Mouse (Mus musculus) limb, embryonic 14.5 days (tissue): ENCODE measurements around the gene Fbxo3. TPM values are rescaled to one million over a fixed set of nuclear protein-coding genes. Genes with fewer than 3 reads are reported as not detected.
A peak's percentile ranks its signal among the peaks of the same experiment; 100 is the strongest.

Experiments
- ATAC-seq: fragments of 200-750 bp; cut with Nextera tagmentation; 2 replicates; pipeline ENCODE4 v1.8.0; 2017; ENCODE audit warnings: low read depth, moderate number of reproducible peaks, moderate TSS enrichment; ENCODE audit not compliant: low FRiP score
- DNase-seq: peaks from one replicate; pipeline ENCODE4 v3.0.0-alpha.2; 2015; ENCODE audit warnings: low spot score
- H3K27ac ChIP-seq: fragments of 300-500 bp; sonication (generic); replicated peaks from 2 replicates; pipeline ENCODE4 v1.5.1; 2014; ENCODE audit warnings: low read depth, mild to moderate bottlenecking, low read length, moderate library complexity, mixed read lengths
- H3K27me3 ChIP-seq: fragments of 300-500 bp; sonication (generic); 2 replicates; pipeline ENCODE4 v1.6.1; 2014; ENCODE audit warnings: low read length, mixed read lengths; ENCODE audit not compliant: control insufficient read depth, insufficient read depth
- H3K36me3 ChIP-seq: fragments of 300-500 bp; sonication (generic); 2 replicates; pipeline ENCODE4 v1.6.1; 2014; ENCODE audit warnings: mild to moderate bottlenecking, low read length, moderate library complexity, mixed read lengths; ENCODE audit not compliant: control insufficient read depth, insufficient read depth
- H3K4me1 ChIP-seq: fragments of 300-500 bp; sonication (generic); 2 replicates; pipeline ENCODE4 v1.6.1; 2014; ENCODE audit warnings: antibody characterized with exemption, low read length, mixed read lengths; ENCODE audit not compliant: control insufficient read depth, insufficient read depth
- H3K4me2 ChIP-seq: fragments of 300-500 bp; sonication (generic); replicated peaks from 2 replicates; pipeline ENCODE4 v1.6.1; 2014; ENCODE audit warnings: low read depth, mild to moderate bottlenecking, low read length, moderate library complexity; ENCODE audit not compliant: severe bottlenecking
- H3K4me3 ChIP-seq: fragments of 300-500 bp; sonication (generic); replicated peaks from 2 replicates; pipeline ENCODE4 v1.5.1; 2014; ENCODE audit warnings: low read length
- H3K9ac ChIP-seq: fragments of 300-500 bp; sonication (generic); 2 replicates; pipeline ENCODE4 v1.6.1; 2014; ENCODE audit warnings: mild to moderate bottlenecking, low read depth, low read length, moderate library complexity; ENCODE audit not compliant: severe bottlenecking
- H3K9me3 ChIP-seq: fragments of 300-500 bp; sonication (generic); 2 replicates; pipeline ENCODE4 v1.6.1; 2016; ENCODE audit warnings: low read length; ENCODE audit not compliant: control insufficient read depth
- POLR2A ChIP-seq: fragments of 200-500 bp; IDR thresholded peaks from 2 replicates; pipeline ENCODE4 v1.8.0; 2012; ENCODE audit warnings: inconsistent platforms, mild to moderate bottlenecking, moderate library complexity, borderline replicate concordance; ENCODE audit not compliant: insufficient read depth, insufficient read length; ENCODE audit errors: extremely low read depth
- WGBS: fragments of 180-500 bp; shearing (Covaris S2); extraction: QIAGEN DNeasy Blood & Tissue Kit; methylation state at CpG from one replicate; pipeline ENCODE4 v1.1.7; 2014; 5-methylcytosine and 5-hydroxymethylcytosine counted together
- polyA plus RNA-seq, 2 experiments: library from polyadenylated mRNA; depleted of rRNA in 1 of 2; stranded (reverse) in 1 of 2; unstranded in 1 of 2; fragments of >200 nt; fragmentation: Nextera tagmentation in 1 of 2; extraction: Ambion mirVana in 1 of 2; gene quantifications; 2 replicates each; pipeline versions ENCODE4 v1.2.1 to v1.2.3; 2012 to 2014

Gene Fbxo3
- polyA plus RNA-seq, 2 experiments: 35.9 to 47.6 TPM

- H3K4me3 ChIP-seq: peak overlapping the region; percentile 70; the same call in 1 of the 2 replicates
- no peak for ATAC-seq
- H3K36me3 ChIP-seq: peaks cover 8% of the 10 kb centered on the region
- H3K9me3 ChIP-seq: no peaks in the 10 kb centered on the region
- DNase-seq: no peak
- no peak for TF ChIP-seq POLR2A
- WGBS: 81% methylated on average over 2 of the region's 2 CpGs
- no peak overlapping the region for H3K27ac ChIP-seq
- H3K4me1 ChIP-seq: peaks cover 14% of the 10 kb centered on the region
- no peaks in the 10 kb centered on the region for H3K27me3 ChIP-seq
- H3K9ac ChIP-seq: peak overlapping the region; percentile 91; the same call in 1 of the 2 replicates
- peak overlapping the region; percentile 69 for H3K4me2 ChIP-seq
Observed at GRCm38 (mm10) chr2:104029074-104029473, 1.6 kb downstream of the Fbxo3 start.

- peaks cover 18% of the 10 kb centered on the region for H3K36me3 ChIP-seq
- H3K9me3 ChIP-seq: no peaks in the 10 kb centered on the region
- DNase-seq (no peak), ATAC-seq (no peak)
- no peaks in the 10 kb centered on the region for H3K27me3 ChIP-seq
- no peak for TF ChIP-seq POLR2A
- no peak overlapping the region for H3K4me3 ChIP-seq
- 78% methylated on average over 3 of the region's 3 CpGs for WGBS
- peaks cover 14% of the 10 kb centered on the region for H3K4me1 ChIP-seq
- H3K9ac ChIP-seq: no peak overlapping the region
- no peak overlapping the region for H3K4me2 ChIP-seq
- H3K27ac ChIP-seq: no peak overlapping the region
Observed at GRCm38 (mm10) chr2:104030381-104030780, 2.9 kb downstream of the Fbxo3 start.

DNA sequence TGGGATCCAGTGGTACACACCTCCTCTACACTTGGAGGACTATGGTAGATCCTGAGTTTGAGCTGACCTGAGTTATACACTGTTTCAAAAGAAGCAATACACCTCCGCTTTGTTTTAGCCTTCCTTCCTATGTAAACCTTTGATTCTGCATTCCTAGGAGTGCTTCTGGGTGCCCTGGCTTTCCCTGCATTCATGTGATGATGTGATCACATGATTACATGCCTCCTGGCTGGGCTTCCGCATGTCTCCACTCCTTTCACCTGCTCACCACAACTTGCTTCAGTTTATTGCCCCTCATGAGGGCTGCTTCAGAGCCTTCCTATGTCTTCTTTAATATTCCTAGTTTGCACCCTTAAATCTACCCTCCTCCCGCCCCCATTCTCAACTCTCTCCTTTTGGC is 4.5 kb downstream of the Fbxo3 start:
- Histone ChIP-seq H3K9ac (no peak overlapping the region), H3K4me3 (no peak overlapping the region), H3K36me3 (peaks cover 32% of the 10 kb centered on the region), H3K4me2 (no peak overlapping the region), H3K4me1 (peaks cover 14% of the 10 kb centered on the region), H3K27me3 (no peaks in the 10 kb centered on the region), H3K9me3 (no peaks in the 10 kb centered on the region), H3K27ac (no peak overlapping the region)
- ATAC-seq: no peak
- DNase-seq: no peak
- WGBS: 90% methylated on average over 3 of the region's 3 CpGs
- no peak for TF ChIP-seq POLR2A

GRCm38 (mm10) chr2:104034832-104035472 is 7.4 kb downstream of the Fbxo3 start:
- H3K27me3 ChIP-seq: no peaks in the 10 kb centered on the region
- no peak overlapping the region for H3K9ac ChIP-seq
- H3K36me3 ChIP-seq: peaks cover 47% of the 10 kb centered on the region
- no peaks in the 10 kb centered on the region for H3K4me1 ChIP-seq
- no peak overlapping the region for H3K4me3 ChIP-seq
- no peaks in the 10 kb centered on the region for H3K9me3 ChIP-seq
- no peak overlapping the region for H3K27ac ChIP-seq
- WGBS: 32% methylated on average over 3 of the region's 3 CpGs
- DNase-seq (peak; percentile 42), ATAC-seq (no peak)
- TF ChIP-seq POLR2A: no peak
- no peak overlapping the region for H3K4me2 ChIP-seq

DNA sequence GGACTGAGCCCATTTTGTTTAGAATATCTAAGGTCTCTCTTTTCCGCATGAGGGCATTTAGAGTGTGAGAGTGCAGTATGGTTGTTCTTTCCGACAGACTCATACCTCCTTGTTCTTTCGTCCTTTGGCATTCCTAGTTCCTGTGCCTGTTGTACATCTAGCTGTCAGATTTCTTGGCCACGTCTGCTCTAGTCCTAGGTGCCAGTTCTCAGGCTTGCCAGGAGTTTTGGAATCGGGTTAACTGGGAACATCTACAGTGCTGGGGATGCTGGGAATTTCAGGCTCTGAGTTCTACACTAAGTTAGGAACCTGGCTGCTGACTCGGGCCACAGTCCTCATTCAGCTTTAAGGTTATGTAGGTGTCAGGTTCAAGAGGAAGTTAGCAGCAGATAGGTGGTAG is 8.1 kb downstream of the Fbxo3 start:
- Histone ChIP-seq H3K27ac (no peak overlapping the region), H3K4me1 (no peaks in the 10 kb centered on the region), H3K9ac (no peak overlapping the region), H3K4me2 (no peak overlapping the region), H3K36me3 (peaks cover 53% of the 10 kb centered on the region), H3K9me3 (no peaks in the 10 kb centered on the region), H3K27me3 (no peaks in the 10 kb centered on the region), H3K4me3 (no peak overlapping the region)
- no peak for ATAC-seq
- 93% methylated on average over 6 of the region's 6 CpGs for WGBS
- no peak for TF ChIP-seq POLR2A
- DNase-seq: no peak
